Mouse (Mus musculus): ENCODE results near the gene Ralgps2. TPM values are rescaled to one million over a fixed set of nuclear protein-coding genes. Genes with fewer than 3 reads are reported as not detected.
A peak's percentile ranks its signal among the peaks of the same experiment; 100 is the strongest.

Gene Ralgps2
- polyA plus RNA-seq, 1 experiment, result 5.9 TPM

GRCm38 (mm10) chr1:156954216-156954615 lies 14.8 kb upstream of the Ralgps2 start:
- no peaks in the 10 kb centered on the region for H3K27me3 ChIP-seq (replicated peaks; ENCODE audit: control insufficient read depth, insufficient read depth, low read length)
- DNase-seq, result no peak
- H3K27ac ChIP-seq (ENCODE audit: insufficient read depth, low read depth, low read length), result no peak overlapping the region
- H3K36me3 ChIP-seq (ENCODE audit: control insufficient read depth, insufficient read depth, low read length), result no peaks in the 10 kb centered on the region
- 97% methylated on average over 12 of the region's 12 CpGs for WGBS
- H3K4me1 ChIP-seq (ENCODE audit: control insufficient read depth, insufficient read depth, low read length), result no peaks in the 10 kb centered on the region
- TF ChIP-seq POLR2A (IDR thresholded peaks at IDR 0.05; ENCODE audit: low read depth, low read length) (no peak), CTCF (conservative IDR thresholded peaks at IDR 0.05; ENCODE audit: insufficient read depth, insufficient read length, low read depth, low read length) (no peak)
- no peak overlapping the region for H3K4me3 ChIP-seq (ENCODE audit: insufficient read depth, low read depth, low read length)

GRCm38 (mm10) chr1:156950354-156950753 lies 10.9 kb upstream of the Ralgps2 start:
- WGBS, result 47% methylated on average over 5 of the region's 5 CpGs
- H3K27ac ChIP-seq (ENCODE audit: insufficient read depth, low read depth, low read length), result no peak overlapping the region

GRCm38 (mm10) chr1:156940584-156940983 lies 1.2 kb upstream of the Ralgps2 start:
- peaks cover 8% of the 10 kb centered on the region; the same call in 1 of the 2 replicates for H3K4me1 ChIP-seq (ENCODE audit: control insufficient read depth, insufficient read depth, low read length)
- H3K4me3 ChIP-seq (ENCODE audit: insufficient read depth, low read depth, low read length), result no peak overlapping the region
- H3K36me3 ChIP-seq (ENCODE audit: control insufficient read depth, insufficient read depth, low read length), result no peaks in the 10 kb centered on the region
- 24% methylated on average over 7 of the region's 7 CpGs for WGBS
- no peak overlapping the region for H3K27ac ChIP-seq (ENCODE audit: insufficient read depth, low read depth, low read length)
- H3K27me3 ChIP-seq (replicated peaks; ENCODE audit: control insufficient read depth, insufficient read depth, low read length), result no peaks in the 10 kb centered on the region; the same call in 1 of the 2 replicates
- TF ChIP-seq POLR2A (IDR thresholded peaks at IDR 0.05; ENCODE audit: low read depth, low read length) (no peak), CTCF (conservative IDR thresholded peaks at IDR 0.05; ENCODE audit: insufficient read depth, insufficient read length, low read depth, low read length) (no peak)
- peak; percentile 44 for DNase-seq

More at GRCm38 (mm10) chr1:156950354-156950753, 10.9 kb upstream of the Ralgps2 start:
- H3K4me1 ChIP-seq (ENCODE audit: control insufficient read depth, insufficient read depth, low read length), result no peaks in the 10 kb centered on the region
- H3K36me3 ChIP-seq (ENCODE audit: control insufficient read depth, insufficient read depth, low read length), result no peaks in the 10 kb centered on the region
- H3K27me3 ChIP-seq (replicated peaks; ENCODE audit: control insufficient read depth, insufficient read depth, low read length), result no peaks in the 10 kb centered on the region
- DNase-seq, result no peak
- H3K4me3 ChIP-seq (ENCODE audit: insufficient read depth, low read depth, low read length), result no peak overlapping the region
- TF ChIP-seq CTCF (conservative IDR thresholded peaks at IDR 0.05; ENCODE audit: insufficient read depth, insufficient read length, low read depth, low read length) (no peak), POLR2A (IDR thresholded peaks at IDR 0.05; ENCODE audit: low read depth, low read length) (no peak)

GRCm38 (mm10) chr1:156940142-156940522 lies 706 bp upstream of the Ralgps2 start:
- Histone ChIP-seq H3K4me1 (ENCODE audit: control insufficient read depth, insufficient read depth, low read length) (peaks cover 8% of the 10 kb centered on the region; the same call in 1 of the 2 replicates), H3K4me3 (ENCODE audit: insufficient read depth, low read depth, low read length) (peak overlapping the region; percentile 80), H3K27ac (ENCODE audit: insufficient read depth, low read depth, low read length) (peak overlapping the region; percentile 38), H3K36me3 (ENCODE audit: control insufficient read depth, insufficient read depth, low read length) (no peaks in the 10 kb centered on the region), H3K27me3 (replicated peaks; ENCODE audit: control insufficient read depth, insufficient read depth, low read length) (no peaks in the 10 kb centered on the region; the same call in 1 of the 2 replicates)
- TF ChIP-seq CTCF (conservative IDR thresholded peaks at IDR 0.05; ENCODE audit: insufficient read depth, insufficient read length, low read depth, low read length), result no peak
- TF ChIP-seq POLR2A (IDR thresholded peaks at IDR 0.05; ENCODE audit: low read depth, low read length), result no peak
- DNase-seq, result peak; percentile 13
- WGBS, result 6% methylated on average over 8 of the region's 8 CpGs

- peak overlapping the region; percentile 80 for H3K4me3 ChIP-seq (ENCODE audit: insufficient read depth, low read depth, low read length)
- TF ChIP-seq CTCF (conservative IDR thresholded peaks at IDR 0.05; ENCODE audit: insufficient read depth, insufficient read length, low read depth, low read length) (no peak), POLR2A (IDR thresholded peaks at IDR 0.05; ENCODE audit: low read depth, low read length) (no peak)
- H3K27ac ChIP-seq (ENCODE audit: insufficient read depth, low read depth, low read length), result no peak overlapping the region
- DNase-seq, result peak; percentile 70
- WGBS, result 1% methylated on average over 51 of the region's 51 CpGs
- H3K27me3 ChIP-seq (replicated peaks; ENCODE audit: control insufficient read depth, insufficient read depth, low read length), result no peaks in the 10 kb centered on the region; the same call in 1 of the 2 replicates
- H3K36me3 ChIP-seq (ENCODE audit: control insufficient read depth, insufficient read depth, low read length), result no peaks in the 10 kb centered on the region
- H3K4me1 ChIP-seq (ENCODE audit: control insufficient read depth, insufficient read depth, low read length), result peaks cover 8% of the 10 kb centered on the region; the same call in 1 of the 2 replicates
Observed at GRCm38 (mm10) chr1:156938705-156939242, 652 bp downstream of the Ralgps2 start.

GRCm38 (mm10) chr1:156937436-156937835 lies 2.0 kb downstream of the Ralgps2 start:
- no peak overlapping the region for H3K4me3 ChIP-seq (ENCODE audit: insufficient read depth, low read depth, low read length)
- peaks cover 8% of the 10 kb centered on the region; the same call in 1 of the 2 replicates for H3K4me1 ChIP-seq (ENCODE audit: control insufficient read depth, insufficient read depth, low read length)
- DNase-seq, result no peak
- H3K27me3 ChIP-seq (replicated peaks; ENCODE audit: control insufficient read depth, insufficient read depth, low read length), result no peaks in the 10 kb centered on the region; the same call in 1 of the 2 replicates
- TF ChIP-seq CTCF (conservative IDR thresholded peaks at IDR 0.05; ENCODE audit: insufficient read depth, insufficient read length, low read depth, low read length), result no peak
- TF ChIP-seq POLR2A (IDR thresholded peaks at IDR 0.05; ENCODE audit: low read depth, low read length), result no peak
- H3K27ac ChIP-seq (ENCODE audit: insufficient read depth, low read depth, low read length), result no peak overlapping the region
- no peaks in the 10 kb centered on the region for H3K36me3 ChIP-seq (ENCODE audit: control insufficient read depth, insufficient read depth, low read length)
- WGBS, result 89% methylated on average over 7 of the region's 7 CpGs

- TF ChIP-seq CTCF (conservative IDR thresholded peaks at IDR 0.05; ENCODE audit: insufficient read depth, insufficient read length, low read depth, low read length) (no peak), POLR2A (IDR thresholded peaks at IDR 0.05; ENCODE audit: low read depth, low read length) (no peak)
- H3K4me3 ChIP-seq (ENCODE audit: insufficient read depth, low read depth, low read length), result no peak overlapping the region
- no peak overlapping the region for H3K27ac ChIP-seq (ENCODE audit: insufficient read depth, low read depth, low read length)
- H3K27me3 ChIP-seq (replicated peaks; ENCODE audit: control insufficient read depth, insufficient read depth, low read length), result no peaks in the 10 kb centered on the region
- H3K36me3 ChIP-seq (ENCODE audit: control insufficient read depth, insufficient read depth, low read length), result no peaks in the 10 kb centered on the region
- 95% methylated on average over 7 of the region's 7 CpGs for WGBS
- H3K4me1 ChIP-seq (ENCODE audit: control insufficient read depth, insufficient read depth, low read length), result no peaks in the 10 kb centered on the region; the same call in 1 of the 2 replicates
- no peak for DNase-seq
Observed at GRCm38 (mm10) chr1:156933712-156934111, 5.7 kb downstream of the Ralgps2 start.
